Mouse (Mus musculus): ENCODE measurements around the gene Bag6. TPM values are rescaled to one million over a fixed set of nuclear protein-coding genes. Genes with fewer than 3 reads are reported as not detected.
"Not testable (repeated sequence)": the region's sequence is repeated elsewhere in the genome, so short reads cannot be mapped to it uniquely, and the experiment has no call there.

Bag6 gene
- total RNA-seq, 2 experiments from 2014 or later: 285 to 306 TPM

- intact Hi-C loops (cut with DNase I): loop anchor here (2.0 kb wide), 1 partner anchor 86 kb away; no protein-coding TSS in a partner anchor
- no peak for DNase-seq (ENCODE audit: low spot score in 2 of 2)
Measured at GRCm38 (mm10) chr17:35106522-35106921, 28.5 kb upstream of the Bag6 start.

- intact Hi-C loops (cut with DNase I): no loop called here
Measured at GRCm38 (mm10) chr17:35108097-35108496, 26.9 kb upstream of the Bag6 start, which contains the start of gene Ly6g5c. Gene Ly6g5c, plus strand, starts transcription at chr17:35108279.

GRCm38 (mm10) chr17:35111774-35112173 lies 23.2 kb upstream of the Bag6 start:
- intact Hi-C loops (cut with DNase I): no loop called here
- DNase-seq (ENCODE audit: low spot score in 2 of 2): no peak

More at GRCm38 (mm10) chr17:35108097-35108496, 26.9 kb upstream of the Bag6 start, which contains the start of gene Ly6g5c:
- no peak for DNase-seq (ENCODE audit: low spot score in 2 of 2)

GRCm38 (mm10) chr17:35115046-35116019 lies 19.6 kb upstream of the Bag6 start, which contains the start of gene Ly6g5b:
Gene Ly6g5b, minus strand, starts transcription at chr17:35115428.
- DNase-seq (ENCODE audit: low spot score in 2 of 2): no peak
- intact Hi-C loops (cut with DNase I): no loop called here

- peak in 1 of 2 experiments; percentile 37 for DNase-seq (ENCODE audit: low spot score in 2 of 2)
- intact Hi-C loops (cut with DNase I): loop anchor here (5.0 kb wide), 1 partner anchor 117 kb away; the partner anchor contains the start of gene Nfkbil1
Measured at GRCm38 (mm10) chr17:35120745-35121142, 14.2 kb upstream of the Bag6 start.

GRCm38 (mm10) chr17:35121143-35121799 lies 13.7 kb upstream of the Bag6 start, which contains the start of gene Gpank1:
Gene Gpank1, plus strand, starts transcription at chr17:35121455.
- intact Hi-C loops (cut with DNase I): loop anchor here (5.0 kb wide), 1 partner anchor 116 kb away; the partner anchor contains the start of gene Nfkbil1
- peak; percentile 98 to 99 for DNase-seq (ENCODE audit: low spot score in 2 of 2)

GRCm38 (mm10) chr17:35121871-35122303 lies 13.1 kb upstream of the Bag6 start, which contains the start of gene Csnk2b:
Gene Csnk2b, minus strand, starts transcription at chr17:35122053.
- peak; percentile 73 to 89 for DNase-seq (ENCODE audit: low spot score in 2 of 2)
- intact Hi-C loops (cut with DNase I): loop anchor here (5.0 kb wide), 1 partner anchor 115 kb away; the partner anchor contains the start of gene Nfkbil1

- intact Hi-C loops (cut with DNase I): loop anchor here (5.0 kb wide), 1 partner anchor 114 kb away; the partner anchor contains the start of gene Nfkbil1
- not testable (repeated sequence) for DNase-seq (ENCODE audit: low spot score in 2 of 2)
Measured at GRCm38 (mm10) chr17:35123287-35123686, 11.7 kb upstream of the Bag6 start.

- intact Hi-C loops (cut with DNase I): loop anchor here (5.0 kb wide), 1 partner anchor 113 kb away; the partner anchor contains the start of gene Nfkbil1
- not testable (repeated sequence) for DNase-seq (ENCODE audit: low spot score in 2 of 2)
Measured at GRCm38 (mm10) chr17:35124261-35124896, 10.6 kb upstream of the Bag6 start.

- intact Hi-C loops (cut with DNase I): no loop called here
- no peak for DNase-seq (ENCODE audit: low spot score in 2 of 2)
Measured at GRCm38 (mm10) chr17:35125081-35125480, 9.9 kb upstream of the Bag6 start.

- intact Hi-C loops (cut with DNase I): no loop called here
- DNase-seq (ENCODE audit: low spot score in 2 of 2): no peak
Measured at GRCm38 (mm10) chr17:35125578-35125977, 9.4 kb upstream of the Bag6 start.

GRCm38 (mm10) chr17:35126206-35126611 lies 8.8 kb upstream of the Bag6 start, which contains the start of gene D17H6S53E:
Gene D17H6S53E, plus strand, starts transcription at chr17:35126373.
- peak; percentile 31 to 71 for DNase-seq (ENCODE audit: low spot score in 2 of 2)
- intact Hi-C loops (cut with DNase I): no loop called here

GRCm38 (mm10) chr17:35127017-35127416 lies 8.0 kb upstream of the Bag6 start:
- DNase-seq (ENCODE audit: low spot score in 2 of 2): no peak

GRCm38 (mm10) chr17:35128996-35129395 lies 6.0 kb upstream of the Bag6 start:
- DNase-seq (ENCODE audit: low spot score in 2 of 2): no peak
- intact Hi-C loops (cut with DNase I): no loop called here

More at GRCm38 (mm10) chr17:35127017-35127416, 8.0 kb upstream of the Bag6 start:
- intact Hi-C loops (cut with DNase I): no loop called here

- intact Hi-C loops (cut with DNase I): no loop called here
- DNase-seq (ENCODE audit: low spot score in 2 of 2): no peak
Measured at GRCm38 (mm10) chr17:35131038-35131437, 3.9 kb upstream of the Bag6 start.

GRCm38 (mm10) chr17:35131500-35132173 lies 3.3 kb upstream of the Bag6 start, which contains the start of gene Apom:
Gene Apom, minus strand, starts transcription at chr17:35132050.
- intact Hi-C loops (cut with DNase I): no loop called here
- no peak for DNase-seq (ENCODE audit: low spot score in 2 of 2)

- no peak for DNase-seq (ENCODE audit: low spot score in 2 of 2)
- intact Hi-C loops (cut with DNase I): no loop called here
Measured at GRCm38 (mm10) chr17:35132174-35132560, 2.8 kb upstream of the Bag6 start.

- no peak for DNase-seq (ENCODE audit: low spot score in 2 of 2)
- intact Hi-C loops (cut with DNase I): no loop called here
Measured at GRCm38 (mm10) chr17:35133517-35133916, 1.5 kb upstream of the Bag6 start.

Data from left cerebral cortex, postnatal 14 days (tissue).